Mouse (Mus musculus) kidney, adult 8-10 months (tissue): ENCODE measurements around the gene Xpa.
A peak's percentile ranks its signal among the peaks of the same experiment; 100 is the strongest.

Experiments
- DNase-seq, 2 experiments: peaks; one replicate each; pipeline ENCODE4 v3.0.0; 2022

Xpa gene

DNA sequence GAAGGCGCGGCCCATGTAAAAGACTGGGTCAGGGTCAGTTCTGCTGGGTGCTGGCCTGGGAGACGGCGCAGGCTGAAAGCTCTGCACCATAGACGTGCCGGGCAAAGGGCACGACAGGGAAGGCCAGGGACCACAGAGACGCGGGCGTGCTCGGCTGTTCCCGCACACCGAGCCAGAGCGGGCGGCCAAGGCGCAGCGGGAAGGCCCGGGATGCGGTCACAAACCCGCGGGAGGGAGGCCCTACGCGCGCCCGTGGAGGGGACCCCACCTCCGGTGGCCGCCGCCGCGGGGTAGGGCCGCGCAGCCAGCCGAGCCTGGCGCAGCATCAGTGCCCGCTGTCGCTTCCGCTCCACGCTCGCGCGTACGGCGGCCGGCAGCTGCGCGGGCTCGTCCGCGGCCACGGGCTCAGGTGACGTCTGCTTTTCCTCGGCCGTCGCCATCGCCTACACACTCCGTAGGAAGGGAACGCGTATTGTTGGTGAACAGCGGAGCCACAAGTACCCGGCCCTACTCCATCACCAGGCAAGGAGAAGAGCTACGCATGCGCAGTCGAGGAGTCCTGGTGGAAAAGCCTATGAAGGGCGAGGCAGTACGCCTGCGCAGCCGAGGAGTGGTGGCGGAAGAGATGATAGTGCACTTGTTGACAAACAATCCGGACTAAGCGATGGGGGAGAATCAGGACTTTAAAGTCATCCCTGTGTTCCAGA lies at the start of gene Xpa:
TSS of gene Xpa (minus strand) at position 531 of the 707 bp plus-strand sequence.
- DNase-seq, result peak; percentile 94 to 95

DNA sequence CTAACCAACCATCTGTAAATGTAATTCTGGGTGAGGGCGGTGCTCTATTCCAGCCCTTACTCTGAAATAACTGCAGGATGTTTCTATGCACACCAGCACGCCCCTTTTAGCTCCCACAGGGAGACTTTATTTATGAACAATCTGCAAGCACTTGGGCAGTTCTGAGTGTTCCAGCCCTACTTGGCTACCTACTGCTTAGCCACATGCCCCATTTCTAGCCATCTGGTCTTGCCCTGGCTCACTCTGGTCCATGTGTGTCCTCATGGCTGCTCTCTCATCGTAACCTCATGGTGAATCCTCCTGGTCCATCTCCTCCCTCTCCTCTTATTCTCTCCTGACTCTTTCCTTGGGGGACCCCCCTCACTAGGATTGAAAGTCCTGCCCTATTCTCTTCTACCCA lies 39.8 kb upstream of the Xpa start:
- DNase-seq, result no peak

DNA sequence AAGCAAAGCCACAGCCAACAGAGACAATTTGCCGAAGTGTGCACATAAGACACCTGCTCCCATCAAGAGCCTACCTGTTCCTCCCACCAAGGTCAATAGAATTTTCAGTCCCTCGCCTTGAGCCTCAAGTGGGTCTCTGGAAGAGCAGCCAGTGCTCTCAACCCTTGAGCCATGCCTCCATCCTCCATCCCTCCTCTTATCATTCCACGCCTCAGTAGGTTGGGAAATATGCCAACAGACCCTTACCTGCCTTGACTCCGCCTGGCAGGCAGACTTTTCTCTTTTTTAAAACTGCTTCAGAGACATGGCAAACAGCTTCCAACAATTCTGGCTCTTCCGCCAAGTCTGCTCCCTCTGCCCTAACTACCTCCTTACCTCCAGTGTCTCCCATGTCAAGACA lies 38.6 kb upstream of the Xpa start:
- DNase-seq, result no peak

DNA sequence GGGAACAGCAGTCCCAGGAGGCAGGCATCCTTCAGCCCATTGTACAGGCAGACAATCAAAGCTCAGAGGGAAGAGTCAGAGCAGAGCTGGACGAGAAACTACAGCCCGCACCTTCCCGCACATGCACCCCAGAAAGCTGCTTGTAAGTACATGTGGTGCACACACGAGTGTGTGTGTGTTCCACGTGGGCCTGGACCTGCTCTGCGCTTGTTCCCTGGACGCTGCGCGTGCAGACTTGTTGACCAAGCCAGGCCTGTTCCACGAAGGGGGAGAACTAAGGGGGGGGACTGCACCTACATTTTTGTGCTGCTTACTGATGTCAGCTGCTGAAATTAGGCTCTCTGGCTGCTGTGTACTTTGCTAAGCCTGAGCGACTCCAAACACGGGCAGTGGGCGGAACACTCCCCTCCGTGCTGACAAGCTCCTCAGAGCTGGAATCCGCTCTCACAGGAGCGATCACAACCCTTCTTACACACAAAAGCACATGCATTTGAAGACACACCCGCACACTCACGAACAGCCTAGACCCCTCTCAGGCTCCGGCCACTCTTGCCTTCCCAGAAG lies 30.9 kb upstream of the Xpa start:
- no peak for DNase-seq

DNA sequence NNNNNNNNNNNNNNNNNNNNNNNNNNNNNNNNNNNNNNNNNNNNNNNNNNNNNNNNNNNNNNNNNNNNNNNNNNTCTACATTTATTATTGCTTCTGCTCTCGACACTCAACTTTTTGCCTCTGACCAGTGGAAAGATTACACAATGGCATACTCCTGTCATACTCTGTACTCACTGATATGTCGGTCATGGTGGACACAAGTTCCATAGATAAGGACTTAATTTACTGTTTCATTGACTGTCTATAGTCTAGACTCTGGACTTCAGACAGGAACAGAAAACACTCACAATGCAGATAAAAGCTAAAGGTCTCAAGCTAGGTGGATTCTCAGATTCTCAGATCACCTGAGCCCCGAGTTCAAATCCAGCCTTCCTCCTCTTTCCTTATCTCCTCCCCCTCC lies 25.0 kb upstream of the Xpa start:
- DNase-seq, result no peak

DNA sequence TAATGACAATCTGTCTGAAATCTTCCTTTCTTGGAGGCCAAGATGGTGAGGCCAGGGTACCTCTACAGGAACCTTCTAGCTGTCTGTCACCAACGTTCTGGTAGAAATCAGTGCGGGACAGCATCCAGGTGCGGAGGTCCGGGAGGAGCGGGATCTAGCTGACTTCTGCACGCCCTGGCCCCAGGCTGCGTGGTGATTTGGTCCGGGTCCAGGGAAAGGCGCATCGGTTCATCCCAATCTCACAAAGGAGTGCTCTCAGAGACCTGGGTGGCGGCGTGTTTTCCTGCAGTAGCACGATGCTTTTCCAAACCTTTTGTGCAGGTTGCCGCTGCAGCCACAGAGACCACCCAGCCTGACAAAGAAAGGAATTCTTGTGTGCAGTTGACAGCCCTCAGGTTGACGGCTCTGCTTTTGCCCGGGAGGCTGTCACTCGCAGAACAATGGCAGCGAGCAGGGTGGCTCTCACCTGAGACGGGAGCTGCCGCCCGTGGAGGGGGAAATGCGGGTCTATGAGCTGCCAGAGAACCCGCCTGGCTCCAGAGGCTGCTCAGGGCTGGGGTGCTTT lies 6.5 kb upstream of the Xpa start:
- no peak for DNase-seq

DNA sequence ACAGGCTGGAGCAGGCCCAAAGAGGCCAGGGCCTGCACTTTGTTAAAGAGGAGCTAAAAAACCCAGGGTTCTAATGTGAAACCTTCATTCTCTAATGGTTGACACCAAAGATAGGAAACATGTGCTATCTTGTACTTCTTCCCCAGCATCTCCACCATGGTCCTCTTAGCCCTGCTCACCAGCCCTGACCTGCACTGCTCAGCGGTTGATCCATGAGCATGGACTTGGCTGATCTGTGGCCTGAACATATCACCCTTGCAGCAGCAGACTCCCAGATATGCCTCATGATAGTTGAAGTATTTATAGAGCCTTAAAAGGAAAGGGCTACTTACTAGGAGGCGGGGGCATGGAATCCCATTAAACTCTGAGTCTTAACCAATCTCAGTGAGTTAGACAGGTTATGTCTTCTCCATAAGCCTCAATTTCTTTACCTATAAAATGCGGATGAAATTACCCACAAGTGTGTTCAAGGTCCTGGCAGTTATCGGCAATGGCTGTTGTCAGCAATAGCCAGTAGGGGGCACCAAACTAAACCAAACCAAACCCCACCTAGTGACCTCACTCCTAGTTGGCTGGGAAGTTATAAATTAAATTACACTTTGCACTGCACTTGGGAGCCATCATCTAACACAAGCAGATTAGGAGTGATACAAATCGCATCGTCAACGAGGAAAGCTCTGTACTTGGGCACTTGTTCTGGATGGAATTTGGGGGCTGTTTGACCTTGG lies 5.9 kb upstream of the Xpa start:
- DNase-seq, result peak; percentile 67 to 79

DNA sequence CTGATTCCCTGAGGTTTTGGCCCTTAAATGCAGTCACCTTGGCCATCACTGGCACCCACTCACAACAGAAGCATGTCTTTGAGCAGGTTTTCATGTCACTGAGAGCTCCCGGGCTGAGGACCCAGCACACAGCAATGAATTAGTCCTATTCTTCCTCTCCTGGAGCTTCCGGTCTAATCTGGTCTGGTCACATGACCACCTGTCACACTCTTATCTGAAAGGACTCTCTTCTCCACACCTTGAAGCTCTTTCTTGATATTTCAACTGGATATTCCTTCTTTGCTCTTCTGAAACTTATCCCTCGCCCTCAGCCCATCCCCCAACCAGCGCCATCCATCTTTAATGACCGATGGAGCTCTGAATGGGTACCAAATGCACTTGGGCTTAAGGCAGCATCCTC lies 2.0 kb upstream of the Xpa start:
- DNase-seq, result no peak

DNA sequence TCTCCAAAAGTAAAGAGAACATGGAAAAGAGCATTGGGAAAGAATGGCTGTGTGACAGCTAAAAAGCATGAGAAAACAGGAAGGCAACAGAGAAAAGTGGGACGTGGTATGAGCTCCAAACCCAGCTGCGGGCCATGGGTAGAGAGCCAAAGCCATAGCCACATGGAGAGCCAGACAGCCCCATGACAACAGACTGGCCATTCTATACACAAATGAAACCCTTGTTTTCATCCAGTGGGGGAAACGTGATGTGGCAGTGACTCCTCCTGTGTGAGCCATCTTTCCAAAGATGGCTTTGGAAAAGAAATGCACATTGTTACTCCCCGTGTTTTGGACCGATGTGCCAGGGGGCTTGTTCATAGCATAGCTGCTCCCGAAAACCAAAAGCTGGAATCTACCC lies 402 bp upstream of the Xpa start:
- DNase-seq, result no peak

DNA sequence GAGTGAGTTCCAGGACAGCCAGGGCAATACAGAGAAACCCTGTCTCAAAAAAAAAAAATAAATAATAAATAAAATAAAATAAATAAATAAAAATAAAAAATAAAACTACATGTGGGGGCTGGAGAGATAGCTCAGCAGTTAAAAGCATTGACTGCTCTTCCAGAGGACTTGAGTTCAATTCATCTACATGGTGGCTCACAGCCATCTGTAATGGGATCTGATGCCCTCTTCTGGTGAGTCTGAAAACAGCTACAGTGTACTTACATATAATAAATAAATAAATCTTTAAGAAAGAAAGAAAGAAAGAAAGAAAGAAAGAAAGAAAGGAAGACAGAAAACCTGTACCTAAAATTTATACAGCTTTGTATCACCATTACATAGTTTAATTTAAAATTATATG lies 4.1 kb downstream of the Xpa start:
- peak; percentile 9 to 38 for DNase-seq

DNA sequence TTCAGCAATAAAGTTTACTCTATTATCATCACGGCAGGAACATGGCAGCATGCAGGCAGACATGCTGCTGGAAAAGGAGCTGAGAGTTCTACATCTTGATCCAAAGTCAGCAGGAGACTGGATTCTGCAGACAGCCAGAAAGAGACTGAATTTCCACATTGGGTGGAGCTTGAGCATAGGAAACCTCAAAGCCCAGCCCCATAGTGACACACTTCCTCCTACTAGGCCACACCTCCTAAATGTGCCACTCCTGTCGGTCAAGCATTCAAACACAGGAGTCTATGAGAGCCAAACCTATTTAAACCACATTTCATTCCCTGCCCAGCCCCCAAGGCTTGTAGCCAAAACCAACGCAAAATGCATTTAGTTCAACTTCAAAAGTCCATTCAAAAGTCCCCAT lies 9.6 kb downstream of the Xpa start:
- DNase-seq, result no peak

DNA sequence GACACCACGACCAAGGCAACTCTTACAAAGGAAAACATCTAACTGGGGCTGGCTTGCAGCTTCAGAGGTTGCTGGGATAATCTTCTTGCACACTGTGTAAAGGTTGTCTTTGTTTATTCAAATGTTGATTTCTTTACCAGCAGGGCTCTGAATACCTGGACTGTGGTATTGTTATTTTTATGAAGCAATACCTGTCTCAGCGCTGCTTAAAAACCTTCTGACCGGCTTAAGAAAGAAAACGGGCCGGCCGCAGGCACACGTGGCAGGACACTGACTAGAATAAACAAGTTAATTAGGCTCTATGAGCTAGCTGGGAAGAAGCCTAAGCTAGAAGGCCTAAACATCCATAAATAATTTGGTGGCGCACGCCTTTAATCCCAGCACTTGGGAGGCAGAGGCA lies 10.2 kb downstream of the Xpa start:
- no peak for DNase-seq

DNA sequence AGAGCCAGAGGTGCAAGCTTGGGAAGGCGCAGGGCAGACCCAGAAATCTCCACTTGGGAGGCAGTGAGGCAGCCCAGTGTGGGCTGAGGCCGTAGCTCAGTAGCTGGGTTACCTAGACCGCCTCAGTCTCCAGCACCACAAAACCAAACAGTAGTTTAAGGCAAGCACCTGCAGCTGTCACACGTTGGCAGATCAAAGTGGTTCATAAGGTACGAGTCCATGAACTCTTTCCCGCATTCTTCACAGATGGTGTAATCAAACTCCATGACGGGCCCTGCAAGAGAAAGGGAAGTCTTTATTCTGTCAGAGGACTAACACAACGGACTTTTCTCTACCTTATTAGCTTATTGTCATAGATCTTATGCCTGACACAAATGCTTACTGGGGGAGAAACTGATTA lies 10.7 kb downstream of the Xpa start:
- no peak for DNase-seq

DNA sequence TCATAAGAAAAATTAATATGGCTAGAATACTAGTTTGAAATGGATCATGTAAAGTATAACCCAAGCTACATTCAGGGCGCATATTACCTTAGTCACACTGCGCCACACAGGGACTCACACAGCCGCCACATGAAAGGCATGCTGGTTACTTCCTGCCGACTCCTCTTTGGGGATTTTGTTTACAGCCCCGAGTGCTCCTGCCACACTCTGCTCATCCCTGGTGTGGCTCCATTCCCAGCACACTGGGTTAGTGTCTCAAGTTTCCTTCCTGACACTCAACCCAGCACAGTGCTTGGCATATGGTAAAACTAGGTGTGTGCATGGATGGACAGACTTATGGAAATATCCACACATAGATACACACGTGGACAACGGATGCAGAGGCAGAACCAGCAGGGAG lies 13.9 kb downstream of the Xpa start:
- no peak for DNase-seq

DNA sequence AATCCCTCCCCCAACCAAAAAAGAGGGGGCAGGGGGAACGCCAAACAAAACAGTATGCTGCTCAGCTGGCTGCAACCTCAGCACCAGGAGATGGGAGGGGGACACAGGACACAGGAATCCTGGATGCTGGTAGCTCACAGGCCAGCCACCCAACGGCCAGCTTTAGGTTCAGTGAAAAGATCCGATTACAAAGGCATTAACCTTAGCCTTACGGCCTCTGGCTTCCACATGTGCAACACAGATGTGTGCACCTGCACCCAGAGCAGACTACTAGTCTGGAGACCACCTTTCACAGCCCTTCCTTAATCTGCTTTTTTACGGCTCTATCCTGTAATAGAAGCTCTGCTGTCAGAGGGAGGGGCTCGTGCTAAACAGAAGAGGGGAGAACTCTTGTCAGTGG lies 14.9 kb downstream of the Xpa start:
- no peak for DNase-seq

DNA sequence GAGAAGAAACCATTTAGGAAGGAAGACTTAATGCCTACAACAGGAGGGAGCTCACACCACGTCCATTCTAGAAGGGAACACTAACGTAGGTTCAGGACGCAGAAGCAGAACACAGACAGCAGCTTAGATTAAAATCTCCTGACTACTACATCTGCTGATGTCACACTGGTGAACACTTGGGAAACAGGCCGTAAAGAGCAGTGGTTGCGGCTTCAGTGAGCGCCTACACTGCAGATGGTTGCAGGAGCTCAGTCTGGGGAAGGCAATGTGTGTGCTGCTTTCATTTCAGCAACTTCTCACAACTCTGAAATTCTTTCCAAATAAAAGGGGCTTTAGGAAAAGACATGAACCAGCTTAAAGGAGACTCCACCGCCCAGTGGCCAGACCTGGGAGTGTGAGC lies 18.6 kb downstream of the Xpa start:
- DNase-seq, result no peak

DNA sequence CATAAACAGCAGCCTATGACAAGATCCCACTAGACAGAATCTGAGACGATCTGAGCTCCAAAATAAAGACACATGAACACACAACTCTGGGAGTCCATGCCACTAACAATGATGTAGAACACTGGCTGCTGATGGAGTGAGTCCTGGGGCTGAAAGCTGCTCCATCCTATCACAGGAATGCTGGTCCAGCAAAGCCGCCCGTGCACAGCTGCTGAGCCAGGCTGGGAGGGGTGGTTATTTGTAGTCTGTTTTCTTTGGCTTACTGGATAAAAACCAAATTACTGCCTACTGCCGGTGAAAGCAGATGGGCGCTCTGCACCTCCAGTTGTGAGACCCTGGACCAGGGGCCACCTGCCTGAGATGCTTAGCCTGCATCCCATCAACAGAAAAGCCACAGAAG lies 19.1 kb downstream of the Xpa start:
- DNase-seq, result no peak

DNA sequence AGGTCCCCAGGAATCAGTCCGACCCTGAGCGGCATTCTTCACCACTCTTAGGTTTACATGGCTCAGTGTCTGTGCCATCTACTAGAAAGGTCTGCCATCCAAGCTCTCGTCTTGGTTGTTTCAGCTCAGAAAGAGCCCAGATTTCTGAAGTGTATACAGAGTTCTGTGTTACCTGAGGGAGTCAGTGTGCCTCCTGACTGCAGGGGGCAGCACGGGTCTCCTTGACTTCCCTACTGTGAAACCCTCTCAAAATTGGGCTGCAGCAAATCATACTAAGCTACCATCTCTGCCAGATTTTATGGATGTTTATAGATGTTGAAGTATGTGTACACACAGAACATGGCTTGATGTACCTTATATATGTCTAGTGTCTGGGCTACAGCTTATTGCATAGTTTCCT lies 19.8 kb downstream of the Xpa start:
- no peak for DNase-seq

DNA sequence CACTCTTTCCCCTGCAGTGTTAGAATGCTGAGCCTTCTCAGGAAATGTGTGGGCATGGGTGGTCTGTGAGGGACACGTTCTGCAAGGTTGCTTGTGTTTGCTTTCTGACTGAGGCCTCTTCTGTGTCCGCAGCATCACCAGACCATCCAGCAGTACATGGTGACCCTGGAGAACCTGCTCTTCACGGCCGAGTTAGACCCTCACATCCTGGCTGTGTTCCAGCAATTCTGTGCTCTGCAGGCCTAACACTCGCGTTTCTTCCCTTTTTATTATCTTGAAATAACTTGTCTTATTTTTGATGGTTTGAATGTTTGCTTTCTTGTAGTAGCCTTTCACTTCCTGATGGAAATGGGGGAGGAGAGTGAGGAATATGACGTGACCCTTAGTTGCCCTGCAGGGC lies 24.4 kb downstream of the Xpa start:
- no peak for DNase-seq

DNA sequence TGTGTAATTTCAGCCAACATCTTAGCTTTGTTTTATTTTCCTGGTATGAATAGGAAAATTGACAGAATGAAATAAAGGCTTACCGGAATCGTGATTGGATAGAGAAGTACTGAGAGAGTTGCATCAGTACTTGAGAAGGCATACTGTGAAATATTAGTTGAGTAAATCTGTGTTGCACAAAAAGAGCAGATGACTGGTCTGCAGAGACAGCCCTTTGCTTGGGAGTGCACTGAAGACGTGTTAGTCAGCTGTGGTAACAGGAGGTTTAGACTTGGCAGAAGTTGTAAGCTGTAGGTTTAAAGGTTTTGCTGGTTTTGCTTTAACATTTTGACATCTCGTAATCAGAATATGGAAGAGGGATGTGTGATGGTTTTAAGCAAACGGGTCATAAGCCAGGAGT lies 30.3 kb downstream of the Xpa start:
- no peak for DNase-seq

DNA sequence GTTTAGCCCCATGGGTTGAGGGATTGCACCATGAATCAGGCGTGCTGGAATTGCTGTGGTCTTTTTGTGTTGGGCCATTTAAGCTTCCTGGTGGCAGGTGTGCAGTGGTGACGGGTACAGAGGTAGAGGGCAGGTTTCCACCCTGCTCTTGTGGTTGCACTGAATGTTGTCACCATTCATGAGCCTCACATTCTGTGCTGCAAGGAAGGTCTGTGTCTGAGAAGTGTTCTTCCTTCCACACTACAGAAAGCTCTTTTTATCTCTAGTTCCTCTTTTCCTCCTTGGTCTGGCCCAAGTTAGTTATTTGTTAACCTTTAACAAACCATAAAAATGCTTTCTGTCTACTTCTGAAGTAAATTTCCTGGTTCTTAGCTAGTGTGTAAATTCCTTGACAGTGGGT lies 32.1 kb downstream of the Xpa start:
- no peak for DNase-seq

DNA sequence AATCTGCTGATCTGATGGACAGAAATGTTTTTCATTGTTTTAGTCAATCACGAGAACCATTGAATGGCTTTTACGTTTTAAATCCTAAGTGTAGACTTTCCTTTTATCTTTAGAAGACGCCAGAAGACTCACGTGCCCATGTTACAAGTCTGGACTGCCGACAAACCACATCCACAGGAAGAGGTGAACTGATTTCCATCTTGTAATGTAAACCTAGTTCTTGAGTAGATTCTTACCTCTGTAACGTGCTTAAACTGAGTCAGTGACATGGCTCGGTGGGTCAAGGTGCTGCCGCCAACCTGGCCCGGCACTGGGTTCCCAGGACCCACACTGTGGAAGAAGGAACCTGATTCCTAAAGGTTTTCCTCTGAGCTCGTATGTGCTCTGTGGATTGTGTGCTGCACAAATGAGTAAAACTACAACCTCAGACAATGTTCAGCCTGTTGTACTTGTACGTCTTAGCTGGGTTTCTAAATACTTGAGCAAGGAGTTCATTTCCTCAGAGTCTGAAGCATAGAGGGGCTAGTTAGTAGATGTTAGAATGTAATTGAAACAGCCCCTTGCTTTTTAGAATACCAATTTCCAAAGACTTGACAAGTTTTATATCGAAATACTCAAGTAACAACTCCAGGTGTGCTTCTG lies 44.1 kb downstream of the Xpa start:
- no peak for DNase-seq

DNA sequence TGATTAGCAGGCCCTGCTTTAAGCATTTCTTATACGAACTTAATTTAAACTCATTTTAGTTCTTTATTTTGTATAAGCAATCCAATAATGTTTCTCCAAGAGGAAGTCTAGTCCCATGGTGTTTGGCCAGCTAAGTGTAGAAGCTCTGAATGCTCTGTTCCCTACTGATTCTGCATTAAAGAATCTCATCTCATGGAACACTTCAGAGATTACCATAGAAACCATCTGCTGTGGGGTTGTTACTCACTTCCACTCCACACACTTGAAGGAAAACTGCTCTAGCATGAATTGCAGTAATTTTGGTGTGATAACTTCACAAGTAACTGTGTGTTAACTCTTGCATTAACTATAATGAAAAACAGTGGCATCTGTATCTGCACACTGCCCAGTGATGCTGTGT lies 49.2 kb downstream of the Xpa start:
- no peak for DNase-seq

DNA sequence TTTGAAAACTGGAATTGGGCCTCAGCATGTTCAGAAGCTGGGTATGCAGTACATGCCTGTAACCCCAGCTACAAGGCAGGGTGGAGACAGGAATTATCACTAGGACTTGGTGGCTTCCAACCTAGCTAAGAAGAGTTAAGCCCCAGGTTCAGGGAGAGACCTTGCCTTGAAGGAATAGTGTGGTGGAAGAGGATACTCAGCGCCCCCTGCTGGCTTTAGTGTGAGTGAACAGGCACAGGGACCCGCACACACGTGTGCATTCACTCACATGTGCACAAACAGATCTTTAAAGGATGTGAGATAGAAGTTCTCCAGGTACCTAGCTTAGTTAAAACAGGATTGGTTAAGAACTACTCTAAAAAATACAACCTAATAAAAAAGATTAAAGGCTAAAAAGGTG lies 51.8 kb downstream of the Xpa start:
- DNase-seq, result no peak
